Mouse (Mus musculus) hindbrain, embryonic 15.5 days (tissue): Measurements from ENCODE around the gene Ryr3. TPM values are rescaled to one million over a fixed set of nuclear protein-coding genes. Genes with fewer than 3 reads are reported as not detected.

Source experiments
- microRNA-seq: library from miRNA; unstranded; fragments of <30 nt; microRNA quantifications from one replicate; pipeline ENCODE4, GENCODE M21; 2016
- polyA plus RNA-seq: library from polyadenylated mRNA; unstranded; fragments of >200 nt; fragmentation: Nextera tagmentation; extraction: Ambion mirVana; gene quantifications from 2 replicates; pipeline ENCODE4 v1.2.1, GENCODE M21; 2015

Gene Ryr3
- polyA plus RNA-seq, 1 experiment from 2014 or later: 5.5 TPM

Small RNA genes within 50 kb of the gene (microRNA-seq; reads per million reads assigned to microRNA genes)
- gene Gm44374: not detected

Other genes with a start within 250 kb of the Ryr3 start
- not detected in 2 replicates for gene Tmco5b, start 68.6 kb upstream of the Ryr3 start, polyA plus RNA-seq
- gene Fmn1, start 110.6 kb upstream of the Ryr3 start, polyA plus RNA-seq: 0.38 and 0.56 TPM in 2 replicates